Mouse (Mus musculus) stomach, embryonic 14.5 days (tissue): ENCODE results near the gene Snph. TPM values are rescaled to one million over a fixed set of nuclear protein-coding genes. Genes with fewer than 3 reads are reported as not detected.
"Not testable (repeated sequence)": the region's sequence is repeated elsewhere in the genome, so short reads cannot be mapped to it uniquely, and the experiment has no call there.

ENCODE experiments used
- ATAC-seq: fragments of 200-750 bp; cut with Nextera tagmentation; 2 replicates; pipeline ENCODE4 v1.8.0; 2017; ENCODE audit warnings: low read depth, moderate TSS enrichment; ENCODE audit not compliant: insufficient number of reproducible peaks, insufficient read depth, low FRiP score
- H3K27ac ChIP-seq: fragments of 300-500 bp; sonication (generic); 2 replicates; pipeline ENCODE4 v1.5.1; 2014; ENCODE audit warnings: mild to moderate bottlenecking, low read length, moderate library complexity, mixed read lengths
- H3K27me3 ChIP-seq: fragments of 300-500 bp; sonication (generic); 2 replicates; pipeline ENCODE4 v1.6.1; 2014; ENCODE audit warnings: low read length, control low read depth, mixed read lengths; ENCODE audit not compliant: control insufficient read depth, insufficient read depth
- H3K36me3 ChIP-seq: fragments of 300-500 bp; sonication (generic); 2 replicates; pipeline ENCODE4 v1.6.1; 2014; ENCODE audit warnings: mild to moderate bottlenecking, control low read depth, low read length, moderate library complexity, mixed read lengths; ENCODE audit not compliant: control insufficient read depth, insufficient read depth
- H3K4me1 ChIP-seq: fragments of 300-500 bp; sonication (generic); 2 replicates; pipeline ENCODE4 v1.6.1; 2014; ENCODE audit warnings: low read length, control low read depth, mixed read lengths; ENCODE audit not compliant: control insufficient read depth, insufficient read depth
- H3K4me2 ChIP-seq: fragments of 300-500 bp; sonication (generic); replicated peaks from 2 replicates; pipeline ENCODE4 v1.6.1; 2014; ENCODE audit warnings: low read depth, low read length, control low read depth
- H3K4me3 ChIP-seq: fragments of 300-500 bp; sonication (generic); 2 replicates; pipeline ENCODE4 v1.5.1; 2014; ENCODE audit warnings: low read depth, low read length, control low read depth
- H3K9ac ChIP-seq: fragments of 300-500 bp; sonication (generic); replicated peaks from 2 replicates; pipeline ENCODE4 v1.6.1; 2014; ENCODE audit warnings: low read depth, mild to moderate bottlenecking, control low read depth, low read length, moderate library complexity, mixed read lengths
- H3K9me3 ChIP-seq: fragments of 300-500 bp; sonication (generic); 2 replicates; pipeline ENCODE4 v1.6.1; 2016; ENCODE audit warnings: low read depth, low read length, control low read depth; ENCODE audit not compliant: control insufficient read depth
- WGBS: fragments of 180-500 bp; shearing (Covaris S2); extraction: QIAGEN DNeasy Blood & Tissue Kit; methylation state at CpG from one replicate; pipeline ENCODE4 v1.1.7; 2014; 5-methylcytosine and 5-hydroxymethylcytosine counted together
- polyA plus RNA-seq: library from polyadenylated mRNA; unstranded; fragments of >200 nt; fragmentation: Nextera tagmentation; extraction: Ambion mirVana; gene quantifications from 2 replicates; pipeline ENCODE4 v1.2.1, GENCODE M21; 2014

Gene Snph
- polyA plus RNA-seq, 1 experiment from 2014 or later = 1.5 TPM

GRCm38 (mm10) chr2:151615779-151616178 lies 16.6 kb downstream of the Snph start:
- ATAC-seq, H3K9ac ChIP-seq, H3K27ac ChIP-seq, H3K9me3 ChIP-seq, H3K4me1 ChIP-seq, H3K4me3 ChIP-seq, H3K27me3 ChIP-seq, H3K36me3 ChIP-seq, H3K4me2 ChIP-seq: not testable (repeated sequence)
- WGBS = 55% methylated on average over 6 of the region's 8 CpGs

- Histone ChIP-seq H3K27ac (no peak overlapping the region), H3K9me3 (no peaks in the 10 kb centered on the region), H3K4me3 (no peak overlapping the region), H3K9ac (no peak overlapping the region), H3K27me3 (no peaks in the 10 kb centered on the region), H3K4me2 (no peak overlapping the region), H3K36me3 (no peaks in the 10 kb centered on the region), H3K4me1 (no peaks in the 10 kb centered on the region; the same call in 1 of the 2 replicates)
- 26% methylated on average over 3 of the region's 3 CpGs for WGBS
- peak; percentile 25; the same call in 1 of the 2 replicates for ATAC-seq
Measured at GRCm38 (mm10) chr2:151609974-151610373, 22.4 kb downstream of the Snph start.

- no peaks in the 10 kb centered on the region for H3K36me3 ChIP-seq
- no peaks in the 10 kb centered on the region; the same call in 1 of the 2 replicates for H3K4me1 ChIP-seq
- no peak for ATAC-seq
- H3K9me3 ChIP-seq = no peaks in the 10 kb centered on the region
- no peak overlapping the region for H3K4me3 ChIP-seq
- H3K4me2 ChIP-seq = no peak overlapping the region
- no peak overlapping the region for H3K27ac ChIP-seq
- no peaks in the 10 kb centered on the region for H3K27me3 ChIP-seq
- 53% methylated on average over 1 of the region's 1 CpGs for WGBS
- no peak overlapping the region for H3K9ac ChIP-seq
Measured at GRCm38 (mm10) chr2:151608435-151608834, 24.0 kb downstream of the Snph start.

DNA sequence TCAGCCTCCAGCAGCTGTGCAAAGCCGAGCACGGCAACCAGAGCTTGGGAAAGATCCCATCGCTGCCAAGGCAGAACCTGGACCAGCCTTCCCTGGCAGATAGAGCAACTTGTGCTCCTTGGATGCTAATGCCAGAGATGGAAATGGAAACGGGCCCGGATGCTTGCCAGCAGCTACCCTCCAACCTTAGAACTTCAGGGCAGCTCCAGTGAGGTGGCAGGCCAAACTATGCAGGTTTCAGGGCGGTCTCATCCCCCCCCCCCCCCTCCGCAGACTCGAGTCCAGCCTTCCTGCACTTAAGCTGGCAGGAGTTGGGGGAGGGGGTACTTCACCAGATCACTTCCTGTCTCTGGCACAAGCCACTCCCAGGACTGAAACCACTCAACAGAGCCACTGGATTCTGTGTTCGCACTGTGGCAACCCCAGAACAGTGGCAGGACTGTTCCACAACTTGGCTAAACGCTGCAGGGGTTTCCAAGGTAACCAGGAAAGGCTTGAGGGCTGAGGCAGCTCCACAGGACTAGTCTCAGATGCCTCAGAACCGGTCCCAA lies 26.9 kb downstream of the Snph start:
- no peaks in the 10 kb centered on the region; the same call in 1 of the 2 replicates for H3K4me1 ChIP-seq
- no peak; the same call in 1 of the 2 replicates for ATAC-seq
- H3K27ac ChIP-seq = no peak overlapping the region
- no peaks in the 10 kb centered on the region for H3K36me3 ChIP-seq
- 46% methylated on average over 11 of the region's 11 CpGs for WGBS
- H3K4me2 ChIP-seq = no peak overlapping the region
- no peak overlapping the region for H3K9ac ChIP-seq
- H3K27me3 ChIP-seq = no peaks in the 10 kb centered on the region
- H3K4me3 ChIP-seq = no peak overlapping the region
- no peaks in the 10 kb centered on the region for H3K9me3 ChIP-seq

- WGBS = 44% methylated on average over 4 of the region's 4 CpGs
- Histone ChIP-seq H3K36me3 (no peaks in the 10 kb centered on the region), H3K27me3 (no peaks in the 10 kb centered on the region), H3K4me3 (no peak overlapping the region), H3K4me2 (no peak overlapping the region), H3K27ac (no peak overlapping the region), H3K9me3 (no peaks in the 10 kb centered on the region), H3K9ac (no peak overlapping the region), H3K4me1 (no peaks in the 10 kb centered on the region; the same call in 1 of the 2 replicates)
- ATAC-seq = no peak
Measured at GRCm38 (mm10) chr2:151603630-151604029, 28.8 kb downstream of the Snph start.

DNA sequence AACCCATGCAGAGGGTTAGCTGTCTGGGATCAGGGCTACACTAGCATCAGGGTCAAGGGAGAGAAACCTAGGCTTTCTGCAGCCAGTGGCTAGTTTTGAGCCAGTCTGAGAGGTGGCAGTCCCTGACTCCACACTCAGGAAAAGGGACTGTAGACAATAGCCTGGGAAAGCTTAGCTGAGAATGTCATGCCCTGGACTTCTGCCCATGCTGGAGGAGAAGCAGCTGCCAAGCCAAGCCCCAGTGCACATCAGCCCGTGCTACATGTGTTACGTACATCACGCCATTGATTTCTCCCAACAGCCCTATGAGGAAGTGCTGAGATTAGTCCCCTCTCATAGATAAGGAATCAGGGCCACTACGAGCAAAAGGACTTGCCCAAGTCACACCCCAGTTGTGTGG lies 30.3 kb downstream of the Snph start:
- Histone ChIP-seq H3K36me3 (no peaks in the 10 kb centered on the region), H3K9me3 (no peaks in the 10 kb centered on the region), H3K4me3 (no peak overlapping the region), H3K4me1 (no peaks in the 10 kb centered on the region; the same call in 1 of the 2 replicates), H3K9ac (no peak overlapping the region), H3K27me3 (no peaks in the 10 kb centered on the region), H3K4me2 (no peak overlapping the region), H3K27ac (no peak overlapping the region)
- 54% methylated on average over 4 of the region's 4 CpGs for WGBS
- no peak for ATAC-seq

DNA sequence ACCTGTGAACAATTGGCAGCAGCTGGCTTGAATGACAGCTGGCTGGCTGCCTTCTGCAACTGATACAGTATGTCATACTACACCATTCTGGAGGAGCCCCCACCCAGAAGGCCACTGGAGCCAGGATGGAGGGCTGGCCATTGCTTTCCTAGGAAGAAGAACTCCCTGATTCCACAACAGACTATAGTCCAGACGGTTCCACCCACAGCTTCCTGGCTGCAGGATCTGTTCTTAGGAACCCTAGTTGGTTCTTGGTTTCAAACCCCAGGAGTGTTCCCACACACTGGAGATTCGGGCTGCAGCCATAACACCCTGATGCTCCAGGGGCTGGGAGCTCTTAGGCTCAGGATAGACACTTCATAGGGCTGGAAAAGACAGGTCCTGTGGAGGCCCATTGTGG lies 34.3 kb downstream of the Snph start:
- Histone ChIP-seq H3K27me3 (no peaks in the 10 kb centered on the region), H3K4me1 (no peaks in the 10 kb centered on the region), H3K36me3 (no peaks in the 10 kb centered on the region), H3K9me3 (no peaks in the 10 kb centered on the region), H3K4me3 (no peak overlapping the region), H3K9ac (no peak overlapping the region), H3K4me2 (no peak overlapping the region), H3K27ac (no peak overlapping the region)
- ATAC-seq = no peak
- WGBS = 69% methylated on average over 2 of the region's 2 CpGs

DNA sequence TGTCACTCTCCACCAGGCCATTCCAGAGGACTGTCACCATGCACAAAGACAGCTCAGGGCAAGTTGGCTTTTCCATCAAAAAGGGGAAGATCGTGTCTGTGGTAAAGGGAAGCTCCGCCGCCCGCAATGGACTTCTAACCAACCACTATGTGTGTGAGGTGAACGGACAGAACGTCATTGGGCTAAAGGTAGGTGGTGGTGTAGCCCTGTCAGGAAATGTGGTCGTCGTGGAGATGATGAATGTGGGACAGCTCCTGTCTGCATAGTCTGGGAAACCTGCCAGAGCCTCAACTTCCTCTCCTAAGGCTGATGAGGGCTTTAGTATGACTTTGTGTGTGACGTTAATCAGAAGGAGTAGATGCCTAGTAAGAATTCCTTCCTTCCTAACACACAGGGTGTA lies 45.1 kb downstream of the Snph start:
- Histone ChIP-seq H3K4me1 (no peaks in the 10 kb centered on the region), H3K9ac (no peak overlapping the region), H3K27me3 (no peaks in the 10 kb centered on the region), H3K9me3 (no peaks in the 10 kb centered on the region), H3K27ac (no peak overlapping the region), H3K4me2 (no peak overlapping the region), H3K36me3 (no peaks in the 10 kb centered on the region), H3K4me3 (no peak overlapping the region)
- no peak for ATAC-seq
- 64% methylated on average over 9 of the region's 9 CpGs for WGBS

GRCm38 (mm10) chr2:151586807-151587206 lies 45.6 kb downstream of the Snph start:
- 79% methylated on average over 1 of the region's 1 CpGs for WGBS
- H3K36me3 ChIP-seq = no peaks in the 10 kb centered on the region
- H3K4me3 ChIP-seq = no peak overlapping the region
- ATAC-seq = no peak
- H3K27ac ChIP-seq = no peak overlapping the region
- no peaks in the 10 kb centered on the region for H3K9me3 ChIP-seq
- H3K4me2 ChIP-seq = no peak overlapping the region
- no peak overlapping the region for H3K9ac ChIP-seq
- no peaks in the 10 kb centered on the region for H3K27me3 ChIP-seq
- H3K4me1 ChIP-seq = no peaks in the 10 kb centered on the region
